Mouse (Mus musculus) lung, embryonic 14.5 days (tissue): ENCODE results near the gene Nrde2. TPM values are rescaled to one million over a fixed set of nuclear protein-coding genes. Genes with fewer than 3 reads are reported as not detected.

Experiments used
- ATAC-seq: fragments of 200-750 bp; cut with Nextera tagmentation; 2 replicates; pipeline ENCODE4 v1.8.0; 2017; ENCODE audit warnings: mild to moderate bottlenecking, moderate TSS enrichment, moderate library complexity; ENCODE audit not compliant: insufficient read depth
- DNase-seq: peaks from one replicate; pipeline ENCODE4 v3.0.0-alpha.2; 2015
- H3K27ac ChIP-seq: fragments of 300-500 bp; sonication (generic); 2 replicates; pipeline ENCODE4 v1.5.1; 2014; ENCODE audit warnings: low read depth, mild to moderate bottlenecking, moderate library complexity
- H3K27me3 ChIP-seq: fragments of 300-500 bp; sonication (generic); 2 replicates; pipeline ENCODE4 v1.6.1; 2014; ENCODE audit warnings: low read length, control low read depth; ENCODE audit not compliant: insufficient read depth
- H3K36me3 ChIP-seq: fragments of 300-500 bp; sonication (generic); 2 replicates; pipeline ENCODE4 v1.6.1; 2014; ENCODE audit warnings: control low read depth; ENCODE audit not compliant: insufficient read depth
- H3K4me1 ChIP-seq: fragments of 300-500 bp; sonication (generic); 2 replicates; pipeline ENCODE4 v1.6.1; 2014; ENCODE audit warnings: antibody characterized with exemption, control low read depth; ENCODE audit not compliant: insufficient read depth
- H3K4me2 ChIP-seq: fragments of 300-500 bp; sonication (generic); 2 replicates; pipeline ENCODE4 v1.6.1; 2014; ENCODE audit warnings: mild to moderate bottlenecking
- H3K4me3 ChIP-seq: fragments of 300-500 bp; sonication (generic); 2 replicates; pipeline ENCODE4 v1.5.1; 2014; ENCODE audit warnings: low read depth, low read length
- H3K9ac ChIP-seq: fragments of 300-500 bp; sonication (generic); 2 replicates; pipeline ENCODE4 v1.6.1; 2014
- H3K9me3 ChIP-seq: fragments of 300-500 bp; sonication (generic); 2 replicates; pipeline ENCODE4 v1.6.1; 2016; ENCODE audit warnings: low read depth, low read length, control low read depth
- CTCF ChIP-seq: IDR thresholded peaks from 2 replicates; pipeline ENCODE4 v1.5.1; 2016; ENCODE audit warnings: antibody characterized with exemption, low read depth
- WGBS: fragments of 180-500 bp; shearing (Covaris S2); extraction: QIAGEN DNeasy Blood & Tissue Kit; methylation state at CpG from one replicate; pipeline ENCODE4 v1.1.7; 2014; 5-methylcytosine and 5-hydroxymethylcytosine counted together
- polyA plus RNA-seq: library from polyadenylated mRNA; unstranded; fragments of >200 nt; fragmentation: Nextera tagmentation; extraction: Ambion mirVana; gene quantifications from 2 replicates; pipeline ENCODE4 v1.2.1, GENCODE M21; 2014

Gene Nrde2
- polyA plus RNA-seq, 1 experiment from 2014 or later = 14.5 TPM

DNA sequence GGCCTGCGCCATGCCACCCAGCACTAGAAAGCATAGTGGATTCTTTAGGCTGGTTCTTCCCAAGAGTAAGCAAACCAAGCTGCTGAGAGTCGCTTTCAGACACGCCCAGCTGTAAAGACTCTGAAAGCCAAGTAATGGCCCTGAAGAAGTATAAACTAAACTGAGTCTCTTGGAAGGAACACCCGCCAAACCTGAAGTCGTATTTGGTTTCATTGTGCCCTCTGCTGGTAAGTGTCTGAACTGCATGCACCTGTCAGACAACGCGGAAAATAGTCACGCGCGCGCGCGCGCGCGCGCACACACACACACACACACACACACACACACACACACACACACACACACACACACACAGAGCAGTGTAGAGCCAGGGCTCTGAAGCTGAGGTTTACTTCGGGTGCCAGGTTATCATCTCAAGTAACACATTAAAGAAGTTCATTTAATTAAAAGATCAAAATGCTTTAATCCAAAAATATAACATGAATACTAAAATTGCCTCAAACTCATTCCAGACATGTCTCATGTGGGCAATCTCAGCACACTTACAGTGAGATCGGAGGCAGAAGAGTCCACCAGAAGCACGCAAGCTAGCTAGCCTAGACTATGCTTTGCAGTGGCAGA is 53.1 kb downstream of the Nrde2 start:
- no peak overlapping the region for H3K4me3 ChIP-seq
- H3K27ac ChIP-seq = no peak overlapping the region
- 0 out of 2 replicates have a peak, but pooled peaks cover 5% of the 10 kb centered on the region for H3K4me1 ChIP-seq
- peak; percentile 93 for DNase-seq
- 0 out of 2 replicates have a peak, but pooled peaks cover 2% of the 10 kb centered on the region for H3K36me3 ChIP-seq
- no peaks in the 10 kb centered on the region for H3K27me3 ChIP-seq
- H3K9ac ChIP-seq = no peak overlapping the region
- peak; percentile 89 for TF ChIP-seq CTCF
- 11% methylated on average over 20 of the region's 20 CpGs for WGBS
- ATAC-seq = peak; percentile 38
- no peak overlapping the region for H3K4me2 ChIP-seq
- no peaks in the 10 kb centered on the region for H3K9me3 ChIP-seq

DNA sequence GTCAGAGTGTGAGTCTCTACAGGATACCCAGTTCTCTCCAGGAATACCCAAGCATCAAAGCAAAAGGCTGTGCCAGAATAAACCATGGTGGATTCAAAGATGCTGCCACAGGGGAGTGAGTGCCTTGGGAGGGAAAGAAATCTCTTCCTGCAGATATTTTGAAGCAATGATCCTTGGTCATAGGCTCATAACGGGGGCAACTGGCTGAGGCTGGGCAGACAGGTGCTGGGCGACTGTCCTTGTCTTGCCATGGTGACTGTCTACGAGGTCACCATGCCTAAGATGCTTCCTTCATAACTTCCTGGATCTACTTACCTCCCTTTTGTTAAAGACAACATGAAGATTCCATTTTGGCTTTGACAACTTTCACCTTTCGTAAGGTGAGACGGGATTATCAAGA is 54.9 kb downstream of the Nrde2 start:
- WGBS = 81% methylated on average over 5 of the region's 5 CpGs
- ATAC-seq (no peak), DNase-seq (no peak)
- H3K9me3 ChIP-seq = no peaks in the 10 kb centered on the region
- no peak overlapping the region for H3K4me3 ChIP-seq
- no peaks in the 10 kb centered on the region for H3K36me3 ChIP-seq
- H3K27ac ChIP-seq = no peak overlapping the region
- no peak overlapping the region for H3K9ac ChIP-seq
- H3K4me1 ChIP-seq = no peaks in the 10 kb centered on the region
- H3K4me2 ChIP-seq = no peak overlapping the region
- 0 out of 2 replicates have a peak, but pooled peaks cover 3% of the 10 kb centered on the region for H3K27me3 ChIP-seq
- TF ChIP-seq CTCF = no peak

DNA sequence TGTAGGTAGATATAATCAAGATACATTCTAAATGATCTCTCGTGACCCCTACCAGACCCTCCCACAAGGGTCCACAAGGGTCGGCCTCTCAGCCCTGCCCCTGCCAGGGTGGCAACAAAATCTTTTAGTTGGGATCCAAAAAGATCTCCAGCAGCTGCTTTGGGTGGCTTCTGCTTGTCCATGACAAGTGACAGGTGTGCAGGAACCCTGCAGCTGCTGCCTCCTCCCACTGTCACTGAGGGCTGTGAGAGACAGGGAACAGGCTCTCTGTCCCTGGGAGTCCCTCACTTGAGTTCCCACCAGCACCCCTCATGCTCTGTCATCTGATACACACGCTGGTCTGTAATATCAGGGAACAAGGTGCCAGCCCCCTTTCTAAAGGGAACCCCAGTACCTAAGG is 57.8 kb downstream of the Nrde2 start:
- Histone ChIP-seq H3K9ac (no peak overlapping the region), H3K4me2 (no peak overlapping the region), H3K4me3 (no peak overlapping the region), H3K36me3 (no peaks in the 10 kb centered on the region), H3K27me3 (0 out of 2 replicates have a peak, but pooled peaks cover 3% of the 10 kb centered on the region), H3K4me1 (no peaks in the 10 kb centered on the region), H3K9me3 (no peaks in the 10 kb centered on the region), H3K27ac (no peak overlapping the region)
- ATAC-seq (no peak), DNase-seq (no peak)
- 63% methylated on average over 3 of the region's 3 CpGs for WGBS
- no peak for TF ChIP-seq CTCF

DNA sequence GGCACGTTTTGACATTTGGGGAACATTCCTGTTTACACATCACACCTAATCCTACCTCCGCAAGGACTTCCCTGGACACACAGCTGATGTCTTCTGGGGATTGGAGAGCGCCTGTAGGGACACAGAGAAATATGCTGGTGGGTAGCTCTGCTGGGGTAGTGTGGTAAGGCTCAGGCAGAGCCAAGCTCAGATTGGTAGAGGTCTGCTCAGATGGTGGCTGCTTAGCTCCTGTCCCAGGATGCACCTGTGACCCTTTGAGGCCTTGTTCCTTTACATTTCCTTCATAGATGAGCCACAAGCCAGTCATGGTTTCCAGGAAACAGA is 58.8 kb downstream of the Nrde2 start:
- no peak overlapping the region for H3K4me3 ChIP-seq
- WGBS = 54% methylated on average over 3 of the region's 3 CpGs
- ATAC-seq = no peak

DNA sequence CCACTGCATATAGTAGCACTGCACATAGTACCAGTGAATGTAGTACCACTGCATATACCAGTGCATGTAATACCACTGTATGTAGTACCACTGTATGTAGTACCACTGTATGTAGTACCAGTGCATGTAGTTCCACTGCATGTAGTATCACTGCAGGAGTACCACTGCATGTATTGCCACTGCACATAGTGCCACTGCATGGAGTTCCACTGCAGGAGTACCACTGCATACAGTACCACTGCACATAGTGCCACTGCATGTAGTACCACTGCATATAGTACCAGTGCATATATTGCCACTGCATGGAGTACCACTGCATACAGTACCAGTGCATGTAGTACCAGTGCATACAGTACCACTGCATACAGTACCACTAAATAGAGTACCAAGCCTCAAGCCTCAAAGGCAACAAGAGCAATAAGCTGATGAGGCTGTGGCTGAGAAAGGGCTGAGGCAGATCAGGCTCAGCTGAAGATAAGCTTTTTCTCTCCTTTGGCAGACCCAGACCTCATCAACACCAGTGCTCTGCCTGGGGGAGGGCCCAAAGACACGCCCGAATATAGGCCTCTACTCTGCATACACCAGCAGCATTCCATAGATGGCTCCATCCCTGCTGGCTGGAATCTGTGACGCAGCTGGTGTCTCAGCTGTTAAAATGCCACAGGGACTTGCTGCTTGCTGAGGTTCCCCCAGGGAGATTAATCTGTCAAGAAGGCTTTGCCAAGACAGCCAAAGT is 59.3 kb downstream of the Nrde2 start:
- no peak overlapping the region for H3K4me2 ChIP-seq
- WGBS = 45% methylated on average over 3 of the region's 3 CpGs
- no peaks in the 10 kb centered on the region for H3K4me1 ChIP-seq
- no peak overlapping the region for H3K9ac ChIP-seq
- DNase-seq (no peak), ATAC-seq (peak; percentile 40)
- H3K9me3 ChIP-seq = no peaks in the 10 kb centered on the region
- no peak overlapping the region for H3K4me3 ChIP-seq
- 0 out of 2 replicates have a peak, but pooled peaks cover 3% of the 10 kb centered on the region for H3K27me3 ChIP-seq
- TF ChIP-seq CTCF = peak; percentile 32
- no peak overlapping the region for H3K27ac ChIP-seq
- no peaks in the 10 kb centered on the region for H3K36me3 ChIP-seq

More for the DNA sequence above, 58.8 kb downstream of the Nrde2 start:
- Histone ChIP-seq H3K9me3 (no peaks in the 10 kb centered on the region), H3K36me3 (no peaks in the 10 kb centered on the region), H3K9ac (no peak overlapping the region), H3K4me1 (no peaks in the 10 kb centered on the region), H3K4me2 (no peak overlapping the region), H3K27me3 (0 out of 2 replicates have a peak, but pooled peaks cover 3% of the 10 kb centered on the region), H3K27ac (no peak overlapping the region)
- no peak for TF ChIP-seq CTCF
- no peak for DNase-seq

DNA sequence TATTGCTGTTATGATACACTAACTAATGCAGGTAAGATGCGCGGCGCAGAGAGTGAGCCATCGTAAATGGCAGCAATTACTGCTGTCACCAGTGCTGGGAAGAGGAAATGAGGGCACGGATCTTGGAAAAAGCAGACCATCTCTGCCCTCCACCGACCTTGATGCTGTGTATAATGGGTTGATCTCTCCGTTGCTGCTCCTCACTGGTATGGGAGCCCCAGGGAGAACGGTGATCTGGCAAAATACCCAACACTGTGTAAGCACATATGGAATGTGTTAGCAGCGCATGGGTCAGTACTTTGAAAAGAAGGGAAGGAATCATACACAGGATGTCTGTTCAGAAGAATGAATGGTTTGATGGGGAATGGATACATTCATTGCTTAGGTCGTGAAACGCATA is 66.4 kb downstream of the Nrde2 start:
- no peak for ATAC-seq
- Histone ChIP-seq H3K27ac (no peak overlapping the region), H3K4me1 (no peaks in the 10 kb centered on the region), H3K9ac (no peak overlapping the region), H3K36me3 (no peaks in the 10 kb centered on the region), H3K4me2 (no peak overlapping the region), H3K9me3 (no peaks in the 10 kb centered on the region), H3K4me3 (no peak overlapping the region), H3K27me3 (no peaks in the 10 kb centered on the region)
- 76% methylated on average over 11 of the region's 11 CpGs for WGBS
- no peak for TF ChIP-seq CTCF
- DNase-seq = no peak

DNA sequence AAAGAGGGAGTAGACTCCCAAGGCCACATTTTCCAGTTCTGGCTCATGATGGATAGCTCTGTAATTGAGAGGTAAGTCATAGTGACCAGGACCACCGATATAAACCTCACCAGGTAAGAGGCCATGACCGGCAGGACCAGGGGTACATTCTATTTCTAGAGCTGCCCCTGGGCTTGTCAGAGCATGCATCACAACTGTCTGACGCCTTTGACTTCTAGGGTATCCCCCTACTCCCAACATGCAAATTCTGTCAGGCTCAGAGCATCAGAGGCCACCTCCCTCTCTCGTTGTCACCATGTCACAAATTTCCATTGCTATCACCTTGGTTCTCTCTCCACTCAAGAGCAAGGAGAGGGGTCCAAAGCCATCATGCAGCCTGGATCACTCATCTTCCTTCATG is 68.7 kb downstream of the Nrde2 start:
- WGBS = 80% methylated on average over 4 of the region's 4 CpGs
- ATAC-seq (no peak), DNase-seq (no peak)
- H3K36me3 ChIP-seq = no peaks in the 10 kb centered on the region
- no peak for TF ChIP-seq CTCF
- H3K4me1 ChIP-seq = no peaks in the 10 kb centered on the region
- no peaks in the 10 kb centered on the region for H3K27me3 ChIP-seq
- H3K27ac ChIP-seq = no peak overlapping the region
- no peaks in the 10 kb centered on the region for H3K9me3 ChIP-seq
- H3K4me2 ChIP-seq = no peak overlapping the region
- H3K9ac ChIP-seq = no peak overlapping the region
- H3K4me3 ChIP-seq = no peak overlapping the region
